8 mouse cellular contexts compared by ENCODE assay signal in the genomic region with DNA sequence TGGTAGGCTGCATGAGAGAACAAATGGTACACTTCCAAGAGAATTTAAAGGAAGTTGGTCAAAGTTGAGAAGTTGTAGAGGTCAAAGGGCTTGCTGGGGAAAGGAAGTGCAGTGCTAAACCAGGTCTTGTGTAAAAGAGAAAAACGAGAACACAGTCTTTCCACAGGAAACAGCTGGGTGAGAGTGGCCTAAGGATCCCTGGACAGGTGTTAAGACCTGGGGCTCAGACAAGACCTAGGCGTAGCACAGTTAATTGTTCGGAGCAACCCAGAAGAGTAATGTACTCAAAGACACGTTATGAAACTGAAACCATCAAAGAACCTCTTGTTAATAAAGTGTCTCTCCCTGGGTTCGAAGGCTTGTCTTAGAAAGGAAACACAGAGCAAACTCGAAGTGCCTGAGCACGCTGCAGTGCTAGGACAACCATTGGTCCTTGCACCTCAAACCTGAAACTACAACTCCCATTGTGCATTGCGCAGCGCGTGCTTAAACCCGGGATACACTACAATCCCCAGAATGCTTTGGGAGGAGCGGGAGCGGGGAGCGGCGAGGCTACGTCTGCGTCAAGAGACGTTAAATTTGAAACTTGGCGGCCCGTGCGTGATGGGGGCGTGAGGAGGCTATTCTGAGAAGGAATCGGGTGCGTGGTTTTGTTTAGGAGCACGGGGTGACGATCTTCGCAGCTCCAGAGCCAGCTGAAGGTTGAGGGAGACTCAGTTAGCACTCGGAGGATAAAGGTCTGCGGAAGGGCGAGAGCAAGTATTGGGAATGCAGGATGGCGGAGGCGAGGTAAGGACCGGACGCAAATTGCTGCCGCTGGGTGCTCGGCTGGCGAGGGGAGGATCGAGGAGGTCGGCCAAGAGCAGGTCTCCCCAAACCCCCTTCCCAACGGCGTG. TPM values are rescaled to one million over a fixed set of nuclear protein-coding genes. Genes with fewer than 3 reads are reported as not detected.
DNase-seq lines count a peak whose midpoint lies in the region; ATAC-seq lines count a peak whose summit lies in the region.

A gene (plus strand): TSS at position 539 of the 896 bp plus-strand sequence.

- ATAC-seq in inflammation-experienced regulatory T-cells, adult 6 months, result peak; percentile 99
- ATAC-seq in megakaryocyte-erythroid progenitor cell, adult 5-6 weeks (replicated peaks; ENCODE audit: low FRiP score, low TSS enrichment, poor library complexity, severe bottlenecking), result peak; percentile 99

- DNase-seq in adrenal gland, adult (ENCODE audit: inconsistent age in 2 of 2, low spot score in 1 of 2), result peak; percentile 90 to 95
- DNase-seq in embryo, embryonic 10.5 days (ENCODE audit: low spot score), result peak; percentile 99
- DNase-seq in gastrocnemius, postnatal 14 days, result peak; percentile 90
- DNase-seq in left cerebral cortex, postnatal 10 days (ENCODE audit: extremely low spot score in 1 of 2, low spot score in 2 of 2), result peak; percentile 89 to 94
- DNase-seq in right cerebral cortex, postnatal 25 days, result peak; percentile 84
- DNase-seq in urinary bladder, postnatal 4 days (ENCODE audit: low spot score in 2 of 2), result peak; percentile 81 to 90

- intact Hi-C loops in gastrocnemius, postnatal 14 days (cut with DNase I; ENCODE audit: low total_unique reads), result no loop called here
- intact Hi-C loops in left cerebral cortex, postnatal 10 days (cut with DNase I), result no loop called here

RNA-seq across cellular contexts. Expression of the gene that starts here (rescaled TPM):
- 1 to 10 TPM; 5.7 to 5.8 TPM for total RNA-seq in gastrocnemius, postnatal 14 days (2021)
- 10 to 100 TPM in 1 of 3 experiments, 1 to 10 TPM in 2; 5.4 to 49.0 (median 9.4) TPM for polyA plus RNA-seq in inflammation-experienced regulatory T-cells, adult 6 months (2017; shearing (Covaris generic))
- 1 to 10 TPM; 2.8 to 4.5 TPM for total RNA-seq in left cerebral cortex, postnatal 10 days (2021)
- 51.3 and 64.1 TPM in 2 replicates for total RNA-seq in megakaryocyte-erythroid progenitor cell, adult 5-6 weeks (2014; fragmentation: Nextera tagmentation)
- 89.9 and 103 TPM in 2 replicates for total RNA-seq in megakaryocyte-erythroid progenitor cell, adult 5-6 weeks (2017)

Comparison
In these comparisons a context has a peak if more than half of its experiments do, and no peak if none do; other contexts are left out.
1. Peak in every context shown above with its lines: DNase-seq and ATAC-seq.
2. RNA of the gene that starts here (total RNA-seq): 51.3 to 103 TPM in megakaryocyte-erythroid progenitor cell, adult 5-6 weeks; 5.7 to 5.8 TPM in gastrocnemius, postnatal 14 days and 2.8 to 4.5 TPM in left cerebral cortex, postnatal 10 days; every median in the first group is over 4 times any median in the second.